Mouse (Mus musculus): ENCODE data around the gene Pdcl.

The Pdcl gene

GRCm38 (mm10) chr2:37358633-37359540 is at the start of gene Pdcl:
Gene Pdcl, minus strand, starts transcription at chr2:37359332.
- DNase-seq = peak; percentile 85 to 89

DNA sequence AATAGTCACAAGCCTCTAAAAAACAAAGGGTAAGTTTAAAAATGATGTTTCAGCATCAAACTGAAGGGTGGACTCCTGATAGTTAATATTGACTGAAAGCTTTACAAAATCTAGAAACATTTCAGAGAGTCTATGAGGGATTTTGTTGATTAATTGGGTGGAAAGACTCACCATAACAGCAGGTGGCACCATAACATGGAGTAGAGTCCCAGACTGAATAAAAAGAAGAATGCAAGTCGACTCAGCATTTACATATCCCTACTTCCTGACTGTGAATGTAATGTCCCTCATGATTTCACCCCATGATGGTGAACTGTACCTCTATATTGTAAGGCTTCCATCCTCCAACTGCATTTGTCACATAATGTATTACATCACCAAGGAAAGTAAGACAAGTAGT is 36.4 kb upstream of the Pdcl start:
- DNase-seq = no peak

DNA sequence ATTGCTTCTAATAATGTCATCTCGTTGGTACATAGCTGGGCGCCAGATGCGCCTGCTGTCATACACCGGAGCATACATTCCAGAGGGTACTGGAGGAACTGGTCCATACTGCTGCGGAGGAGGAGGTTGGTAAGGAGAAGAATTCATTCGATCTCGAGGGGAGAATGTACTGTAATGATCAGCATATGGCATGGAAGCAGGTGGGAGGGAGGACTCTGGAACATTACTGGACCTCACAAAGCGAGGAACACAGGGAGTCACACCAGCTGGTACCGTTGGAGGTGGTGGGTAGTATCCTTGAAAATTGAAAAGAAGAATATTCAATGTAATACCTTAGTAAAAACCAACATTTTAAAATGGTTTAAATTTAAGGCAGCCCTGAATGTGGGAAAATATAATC is 23.8 kb upstream of the Pdcl start:
- DNase-seq = no peak

- DNase-seq = peak; percentile 77 to 83
These were observed 21.1 kb upstream of the Pdcl start for GRCm38 (mm10) chr2:37380189-37380588.

GRCm38 (mm10) chr2:37376018-37376417 is 16.9 kb upstream of the Pdcl start:
- no peak for DNase-seq

DNA sequence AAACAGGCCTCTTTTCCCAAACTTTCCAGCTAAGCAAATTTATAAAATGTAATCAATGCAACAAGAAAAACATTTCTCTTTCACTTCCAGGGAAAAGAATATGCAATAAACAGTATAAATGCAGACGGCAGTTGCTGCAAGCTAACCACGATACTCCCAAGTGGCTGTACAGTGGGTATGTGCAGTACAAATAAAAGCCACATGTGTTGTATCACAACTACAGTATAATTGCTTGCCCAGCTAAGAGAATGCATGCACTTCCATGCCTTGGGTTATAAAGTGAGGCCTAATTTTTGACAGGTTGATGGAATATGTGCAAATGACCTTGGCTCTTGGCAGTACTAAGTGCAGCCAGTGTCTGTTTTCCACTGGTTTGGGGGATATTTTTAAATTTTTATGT is 11.5 kb upstream of the Pdcl start:
- no peak for DNase-seq

GRCm38 (mm10) chr2:37359908-37360307 is 776 bp upstream of the Pdcl start:
- DNase-seq = peak in 1 of 2 experiments; percentile 10

DNA sequence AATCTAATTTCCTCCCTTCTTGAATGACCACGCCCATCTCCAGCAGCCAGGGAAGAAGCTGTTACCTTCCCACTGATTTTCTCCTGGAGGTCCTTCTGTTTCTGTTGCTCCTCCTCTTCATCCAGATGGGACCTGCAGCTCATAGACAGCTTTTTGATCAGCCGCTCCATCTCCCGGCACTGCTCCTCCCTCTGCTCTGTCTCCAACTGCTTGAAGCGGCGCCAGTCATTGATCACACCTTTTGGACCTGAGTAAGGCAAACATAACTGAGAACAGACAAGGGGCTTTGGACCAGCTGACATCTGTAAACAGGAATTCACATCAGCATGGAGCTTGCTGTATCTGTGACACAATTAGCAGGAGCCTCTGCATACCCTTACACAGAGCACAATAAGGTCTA is 3.6 kb downstream of the Pdcl start:
- DNase-seq = no peak

DNA sequence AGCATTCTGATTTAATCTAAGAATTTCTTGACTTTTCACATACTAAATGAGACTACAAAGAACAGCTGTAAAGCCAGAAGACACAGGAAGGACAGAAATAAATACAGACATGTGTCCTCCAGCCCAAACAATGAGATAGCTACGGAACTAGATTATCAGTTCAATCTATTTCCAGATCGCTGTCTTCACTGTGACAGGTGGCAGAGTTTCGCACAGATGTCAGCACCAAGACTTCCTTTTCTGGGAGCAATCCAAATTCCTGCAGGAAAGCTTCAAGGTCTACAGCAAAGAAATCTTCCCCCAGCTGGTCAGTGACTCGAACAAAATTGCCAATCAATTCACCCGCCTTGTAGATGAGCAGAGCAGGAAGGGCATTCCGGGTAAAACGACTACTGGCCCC is 7.5 kb downstream of the Pdcl start:
- DNase-seq = no peak

- DNase-seq = peak; percentile 71 to 79
These were observed 20.5 kb downstream of the Pdcl start for GRCm38 (mm10) chr2:37338497-37339187.

DNA sequence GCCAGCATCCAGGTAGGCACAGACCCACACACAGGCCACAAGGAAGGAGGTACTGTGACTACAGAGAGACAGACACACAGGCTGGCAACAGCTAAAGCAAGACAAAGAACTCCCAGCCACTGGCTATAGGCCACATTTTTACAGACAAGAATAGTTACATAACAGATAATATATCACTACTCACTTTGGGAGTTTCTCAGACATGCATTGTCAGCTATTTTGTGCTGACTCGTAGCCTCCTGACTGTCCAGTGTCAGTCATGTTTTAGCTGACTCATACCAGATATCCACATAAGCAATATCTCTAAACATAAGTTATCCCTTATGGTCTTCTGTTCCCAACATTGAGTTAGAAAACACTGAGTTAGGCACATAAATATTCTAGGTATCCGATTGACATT is 25.8 kb downstream of the Pdcl start:
- DNase-seq = no peak

DNA sequence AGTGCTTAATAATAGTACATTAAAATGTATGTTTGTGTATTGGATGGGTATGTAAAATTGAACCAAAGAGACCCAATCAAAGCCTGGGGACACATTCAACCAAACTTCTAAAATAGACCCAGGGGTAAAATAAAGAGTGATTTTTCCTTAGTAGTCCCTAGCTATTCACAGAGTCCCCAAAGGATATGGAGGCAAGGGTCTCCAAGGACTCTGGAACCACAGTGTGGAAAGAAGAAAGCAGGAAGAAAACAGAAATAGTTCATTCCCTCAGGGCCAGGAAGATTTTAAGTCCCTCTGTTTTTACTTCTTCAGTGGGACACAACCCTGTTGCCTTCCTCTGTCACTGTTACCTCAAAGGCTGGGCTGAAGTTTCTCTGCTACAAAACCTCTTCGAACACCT is 32.9 kb downstream of the Pdcl start, which contains the start of gene Olfr368:
Gene Olfr368, plus strand, starts transcription at position 301 of the 400 bp plus-strand sequence.
- no peak for DNase-seq

All from cerebellum, postnatal 14 days (tissue).